Mouse (Mus musculus): ENCODE results near the gene Nipsnap1. TPM values are rescaled to one million over a fixed set of nuclear protein-coding genes. Genes with fewer than 3 reads are reported as not detected.
A peak's percentile ranks its signal among the peaks of the same experiment; 100 is the strongest.

Nipsnap1 gene
- polyA plus RNA-seq, 1 experiment from 2014 or later = 147 TPM

- Histone ChIP-seq H3K9ac (replicated peaks; ENCODE audit: low read depth, low read length) (no peak overlapping the region), H3K9me3 (ENCODE audit: control insufficient read depth, low read length) (no peaks in the 10 kb centered on the region), H3K4me1 (replicated peaks; ENCODE audit: control insufficient read depth, insufficient read depth, low read length) (no peaks in the 10 kb centered on the region), H3K4me2 (ENCODE audit: low read length) (no peak overlapping the region), H3K27ac (ENCODE audit: low read length) (no peak overlapping the region), H3K27me3 (replicated peaks; ENCODE audit: control insufficient read depth, insufficient read depth, low read length) (no peaks in the 10 kb centered on the region), H3K36me3 (ENCODE audit: control insufficient read depth, insufficient read depth) (no peaks in the 10 kb centered on the region), H3K4me3 (replicated peaks; ENCODE audit: low read length) (no peak overlapping the region)
- no peak for ATAC-seq
- 88% methylated on average over 1 of the region's 1 CpGs for WGBS
These were observed 35.5 kb upstream of the Nipsnap1 start for GRCm38 (mm10) chr11:4838235-4838634.

- 84% methylated on average over 3 of the region's 3 CpGs for WGBS
These were observed 32.7 kb upstream of the Nipsnap1 start for GRCm38 (mm10) chr11:4840942-4841526.

GRCm38 (mm10) chr11:4848483-4849248, 25.1 kb upstream of the Nipsnap1 start:
- Histone ChIP-seq H3K27me3 (replicated peaks; ENCODE audit: control insufficient read depth, insufficient read depth, low read length) (no peaks in the 10 kb centered on the region), H3K36me3 (ENCODE audit: control insufficient read depth, insufficient read depth) (no peaks in the 10 kb centered on the region), H3K4me2 (ENCODE audit: low read length) (peak overlapping the region; percentile 65), H3K4me1 (replicated peaks; ENCODE audit: control insufficient read depth, insufficient read depth, low read length) (peaks cover 20% of the 10 kb centered on the region), H3K4me3 (replicated peaks; ENCODE audit: low read length) (peak overlapping the region; percentile 72), H3K9ac (replicated peaks; ENCODE audit: low read depth, low read length) (peak overlapping the region; percentile 76), H3K27ac (ENCODE audit: low read length) (peak overlapping the region; percentile 58), H3K9me3 (ENCODE audit: control insufficient read depth, low read length) (no peaks in the 10 kb centered on the region)
- ATAC-seq = no peak; the same call in 1 of the 2 replicates
- under 1% methylated on average over 50 of the region's 50 CpGs for WGBS

More at GRCm38 (mm10) chr11:4840942-4841526, 32.7 kb upstream of the Nipsnap1 start:
- H3K9ac ChIP-seq (replicated peaks; ENCODE audit: low read depth, low read length) = no peak overlapping the region
- ATAC-seq = no peak
- no peaks in the 10 kb centered on the region for H3K36me3 ChIP-seq (ENCODE audit: control insufficient read depth, insufficient read depth)
- H3K27me3 ChIP-seq (replicated peaks; ENCODE audit: control insufficient read depth, insufficient read depth, low read length) = no peaks in the 10 kb centered on the region
- H3K9me3 ChIP-seq (ENCODE audit: control insufficient read depth, low read length) = no peaks in the 10 kb centered on the region
- H3K4me1 ChIP-seq (replicated peaks; ENCODE audit: control insufficient read depth, insufficient read depth, low read length) = no peaks in the 10 kb centered on the region
- no peak overlapping the region for H3K4me2 ChIP-seq (ENCODE audit: low read length)
- no peak overlapping the region for H3K27ac ChIP-seq (ENCODE audit: low read length)
- no peak overlapping the region for H3K4me3 ChIP-seq (replicated peaks; ENCODE audit: low read length)

GRCm38 (mm10) chr11:4849258-4849943, 24.4 kb upstream of the Nipsnap1 start, which contains the start of gene Nf2:
Gene Nf2 (minus strand): TSS chr11:4849536.
- Histone ChIP-seq H3K9me3 (ENCODE audit: control insufficient read depth, low read length) (no peaks in the 10 kb centered on the region), H3K27me3 (replicated peaks; ENCODE audit: control insufficient read depth, insufficient read depth, low read length) (no peaks in the 10 kb centered on the region), H3K4me3 (replicated peaks; ENCODE audit: low read length) (peak within 1 kb of the TSS; percentile 72), H3K9ac (replicated peaks; ENCODE audit: low read depth, low read length) (peak within 1 kb of the TSS; percentile 76), H3K4me1 (replicated peaks; ENCODE audit: control insufficient read depth, insufficient read depth, low read length) (peaks cover 20% of the 10 kb centered on the region), H3K36me3 (ENCODE audit: control insufficient read depth, insufficient read depth) (no peaks in the 10 kb centered on the region), H3K27ac (ENCODE audit: low read length) (peak within 1 kb of the TSS; percentile 58), H3K4me2 (ENCODE audit: low read length) (peak within 1 kb of the TSS; percentile 65)
- WGBS = under 1% methylated on average over 59 of the region's 60 CpGs
- ATAC-seq = peak; percentile 99

- Histone ChIP-seq H3K9ac (replicated peaks; ENCODE audit: low read depth, low read length) (no peak overlapping the region), H3K9me3 (ENCODE audit: control insufficient read depth, low read length) (no peaks in the 10 kb centered on the region), H3K4me3 (replicated peaks; ENCODE audit: low read length) (no peak overlapping the region), H3K27ac (ENCODE audit: low read length) (no peak overlapping the region), H3K4me1 (replicated peaks; ENCODE audit: control insufficient read depth, insufficient read depth, low read length) (peaks cover 20% of the 10 kb centered on the region), H3K4me2 (ENCODE audit: low read length) (no peak overlapping the region), H3K36me3 (ENCODE audit: control insufficient read depth, insufficient read depth) (no peaks in the 10 kb centered on the region), H3K27me3 (replicated peaks; ENCODE audit: control insufficient read depth, insufficient read depth, low read length) (no peaks in the 10 kb centered on the region)
- whole genome bisulfite sequencing = 94% methylated on average over 2 of the region's 2 CpGs
- ATAC-seq = no peak
These were observed 23.3 kb upstream of the Nipsnap1 start for GRCm38 (mm10) chr11:4850404-4850803.

GRCm38 (mm10) chr11:4853021-4853420, 20.7 kb upstream of the Nipsnap1 start:
- H3K4me3 ChIP-seq (replicated peaks; ENCODE audit: low read length) = no peak overlapping the region
- H3K36me3 ChIP-seq (ENCODE audit: control insufficient read depth, insufficient read depth) = no peaks in the 10 kb centered on the region
- no peaks in the 10 kb centered on the region for H3K9me3 ChIP-seq (ENCODE audit: control insufficient read depth, low read length)
- no peak for ATAC-seq
- no peaks in the 10 kb centered on the region for H3K27me3 ChIP-seq (replicated peaks; ENCODE audit: control insufficient read depth, insufficient read depth, low read length)
- H3K9ac ChIP-seq (replicated peaks; ENCODE audit: low read depth, low read length) = no peak overlapping the region
- no peak overlapping the region for H3K4me2 ChIP-seq (ENCODE audit: low read length)
- H3K27ac ChIP-seq (ENCODE audit: low read length) = no peak overlapping the region
- peaks cover 4% of the 10 kb centered on the region for H3K4me1 ChIP-seq (replicated peaks; ENCODE audit: control insufficient read depth, insufficient read depth, low read length)

GRCm38 (mm10) chr11:4854181-4854580, 19.6 kb upstream of the Nipsnap1 start:
- Histone ChIP-seq H3K9me3 (ENCODE audit: control insufficient read depth, low read length) (no peaks in the 10 kb centered on the region), H3K9ac (replicated peaks; ENCODE audit: low read depth, low read length) (no peak overlapping the region), H3K4me1 (replicated peaks; ENCODE audit: control insufficient read depth, insufficient read depth, low read length) (no peaks in the 10 kb centered on the region), H3K27me3 (replicated peaks; ENCODE audit: control insufficient read depth, insufficient read depth, low read length) (no peaks in the 10 kb centered on the region), H3K36me3 (ENCODE audit: control insufficient read depth, insufficient read depth) (no peaks in the 10 kb centered on the region), H3K27ac (ENCODE audit: low read length) (no peak overlapping the region), H3K4me3 (replicated peaks; ENCODE audit: low read length) (no peak overlapping the region), H3K4me2 (ENCODE audit: low read length) (no peak overlapping the region)
- ATAC-seq = no peak
- 91% methylated on average over 5 of the region's 5 CpGs for WGBS

GRCm38 (mm10) chr11:4858416-4858815, 15.3 kb upstream of the Nipsnap1 start:
- H3K4me3 ChIP-seq (replicated peaks; ENCODE audit: low read length) = no peak overlapping the region
- WGBS = 55% methylated on average over 2 of the region's 2 CpGs
- H3K4me1 ChIP-seq (replicated peaks; ENCODE audit: control insufficient read depth, insufficient read depth, low read length) = no peaks in the 10 kb centered on the region

GRCm38 (mm10) chr11:4860986-4861385, 12.8 kb upstream of the Nipsnap1 start:
- Histone ChIP-seq H3K9me3 (ENCODE audit: control insufficient read depth, low read length) (no peaks in the 10 kb centered on the region), H3K27ac (ENCODE audit: low read length) (no peak overlapping the region), H3K27me3 (replicated peaks; ENCODE audit: control insufficient read depth, insufficient read depth, low read length) (no peaks in the 10 kb centered on the region), H3K9ac (replicated peaks; ENCODE audit: low read depth, low read length) (no peak overlapping the region), H3K36me3 (ENCODE audit: control insufficient read depth, insufficient read depth) (no peaks in the 10 kb centered on the region), H3K4me3 (replicated peaks; ENCODE audit: low read length) (no peak overlapping the region), H3K4me1 (replicated peaks; ENCODE audit: control insufficient read depth, insufficient read depth, low read length) (no peaks in the 10 kb centered on the region), H3K4me2 (ENCODE audit: low read length) (no peak overlapping the region)
- 65% methylated on average over 1 of the region's 1 CpGs for WGBS
- no peak for ATAC-seq

More at GRCm38 (mm10) chr11:4858416-4858815, 15.3 kb upstream of the Nipsnap1 start:
- Histone ChIP-seq H3K27ac (ENCODE audit: low read length) (no peak overlapping the region), H3K4me2 (ENCODE audit: low read length) (no peak overlapping the region), H3K27me3 (replicated peaks; ENCODE audit: control insufficient read depth, insufficient read depth, low read length) (no peaks in the 10 kb centered on the region), H3K36me3 (ENCODE audit: control insufficient read depth, insufficient read depth) (no peaks in the 10 kb centered on the region), H3K9me3 (ENCODE audit: control insufficient read depth, low read length) (no peaks in the 10 kb centered on the region), H3K9ac (replicated peaks; ENCODE audit: low read depth, low read length) (no peak overlapping the region)
- ATAC-seq = no peak

Measured in forebrain, embryonic 16.5 days (tissue).